Mouse (Mus musculus): ENCODE results near the gene Efcab8.

DNA sequence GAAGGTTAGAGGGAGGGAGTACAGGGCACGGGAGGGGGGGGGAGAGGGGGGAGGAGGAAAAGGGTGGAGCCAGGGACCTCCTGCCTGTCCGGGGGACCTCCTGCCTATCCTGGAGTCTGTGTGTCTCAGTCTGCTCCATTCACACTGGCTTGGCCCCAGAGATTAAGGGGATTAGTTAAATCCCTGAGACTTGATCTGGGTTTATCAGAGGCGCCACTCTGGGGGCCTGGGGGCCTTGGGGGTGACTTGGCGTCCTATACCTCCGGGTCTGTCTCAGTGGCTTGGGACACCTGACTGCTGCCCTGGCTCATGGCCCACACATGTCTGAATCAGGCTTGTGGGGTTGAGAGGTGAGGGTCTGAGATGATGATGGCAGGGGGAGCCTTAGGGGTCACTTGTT, 73.8 kb downstream of the Efcab8 start:
- TF ChIP-seq CTCF (IDR thresholded peaks at IDR 0.05; ENCODE audit: insufficient read depth, low read length) = no peak
- no peak for TF ChIP-seq POLR2A (IDR thresholded peaks at IDR 0.05; ENCODE audit: borderline replicate concordance, extremely low read depth, low read depth, low read length)
